Mouse (Mus musculus) left cerebral cortex, postnatal 36 days (tissue): Measurements from ENCODE around the gene Nrxn2. TPM values are rescaled to one million over a fixed set of nuclear protein-coding genes. Genes with fewer than 3 reads are reported as not detected.
A peak's percentile ranks its signal among the peaks of the same experiment; 100 is the strongest.

ENCODE experiments used
- DNase-seq, 2 experiments: peaks; one replicate each; pipeline ENCODE4 v3.0.0; 2021 to 2022; ENCODE audit warnings: low spot score in 2 of 2, mixed read lengths in 1 of 2
- intact Hi-C: fragments of 180-260 bp; cut with DNase I; formaldehyde crosslinking; loops from one replicate; pipeline ENCODE4 v1.15.1; 2025
- total RNA-seq, 2 experiments: library from RNA; stranded (reverse); gene quantifications; 2 replicates each; pipeline ENCODE4 v1.2.3; 2021

Nrxn2 gene
- total RNA-seq, 2 experiments from 2014 or later: 635 to 658 TPM

- peak; percentile 68 to 69 for DNase-seq
- intact Hi-C loops: loop anchor here (5.0 kb wide), 1 partner anchor 340 kb away; the partner anchor contains the start of gene Rps6ka4
These were observed 84.2 kb downstream of the Nrxn2 start for GRCm38 (mm10) chr19:6502543-6503319.

DNA sequence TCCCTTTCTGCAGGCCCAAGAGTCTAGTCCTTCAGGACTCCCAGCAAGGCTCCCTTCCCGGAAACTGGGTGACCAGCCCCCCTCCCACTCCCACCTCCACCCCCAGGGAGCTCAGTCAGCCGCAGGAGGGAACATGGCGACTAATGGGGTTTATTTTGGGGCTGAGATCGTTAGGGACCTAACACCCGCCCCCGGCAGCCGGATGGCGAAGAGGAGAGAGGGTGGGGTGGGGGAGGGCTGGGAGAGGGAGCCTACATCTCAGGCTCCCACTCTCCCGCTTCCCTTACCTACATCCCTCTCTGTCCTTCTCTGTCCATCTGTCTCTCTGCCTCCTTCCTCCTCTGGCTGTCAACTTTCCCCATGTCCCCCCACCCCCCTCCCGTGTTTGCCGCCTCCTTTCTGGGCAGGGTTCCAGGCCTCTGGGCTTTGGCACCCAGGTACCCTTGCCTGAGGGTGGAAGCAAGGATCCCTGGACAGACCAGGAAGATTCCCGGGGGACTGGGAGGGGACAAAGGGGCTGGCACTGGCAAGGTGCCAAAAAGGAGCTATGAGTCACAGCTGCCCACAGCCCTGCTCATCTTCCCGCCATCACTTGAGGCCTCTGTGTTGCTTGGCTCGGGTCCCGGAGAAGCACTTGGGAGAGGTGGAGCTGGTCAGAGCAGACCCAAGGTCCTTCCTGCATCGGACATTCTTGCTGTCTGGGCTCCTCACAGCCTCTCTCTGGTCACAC lies 85.6 kb downstream of the Nrxn2 start:
- intact Hi-C loops: loop anchor here (5.0 kb wide), 1 partner anchor 338 kb away; the partner anchor contains the start of gene Rps6ka4
- DNase-seq: peak; percentile 77 to 82

DNA sequence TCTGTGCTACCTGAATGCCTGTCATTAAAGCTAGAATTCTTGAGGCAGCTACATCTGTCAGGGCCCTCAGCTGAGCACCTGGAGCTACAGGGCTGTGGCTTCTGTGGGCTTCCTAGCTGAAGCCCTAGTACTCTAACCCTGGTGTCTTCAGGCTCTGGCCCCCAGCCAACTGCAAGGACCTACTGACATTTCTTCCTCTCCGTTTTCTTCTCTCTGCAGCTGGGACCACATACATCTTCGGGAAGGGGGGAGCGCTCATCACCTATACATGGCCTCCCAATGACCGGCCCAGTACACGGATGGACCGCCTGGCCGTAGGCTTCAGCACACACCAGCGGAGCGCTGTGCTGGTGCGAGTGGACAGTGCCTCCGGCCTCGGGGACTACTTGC lies 86.1 kb downstream of the Nrxn2 start:
- no peak for DNase-seq
- intact Hi-C loops: loop anchor here (5.0 kb wide), 1 partner anchor 338 kb away; the partner anchor contains the start of gene Rps6ka4

DNA sequence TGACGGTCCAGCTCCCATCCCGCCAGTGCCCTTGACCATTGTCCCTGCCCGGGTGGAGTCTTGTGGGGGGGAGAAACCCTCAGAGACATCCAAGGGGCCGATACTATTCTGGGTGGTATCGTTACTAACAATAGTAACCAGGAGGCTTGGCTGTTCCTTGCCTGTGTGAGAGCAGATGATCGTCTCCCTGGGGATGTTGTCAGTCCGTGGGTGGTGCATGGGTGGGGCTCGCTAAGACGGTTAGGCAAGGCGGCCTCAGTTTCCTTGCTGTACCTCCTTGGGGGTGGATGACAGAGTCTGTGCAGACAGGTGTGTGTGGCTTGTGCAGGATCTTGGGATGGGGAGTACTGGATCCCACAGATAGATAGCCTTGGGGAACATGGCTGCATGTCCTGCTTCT lies 88.9 kb downstream of the Nrxn2 start:
- DNase-seq: peak; percentile 59 to 80

DNA sequence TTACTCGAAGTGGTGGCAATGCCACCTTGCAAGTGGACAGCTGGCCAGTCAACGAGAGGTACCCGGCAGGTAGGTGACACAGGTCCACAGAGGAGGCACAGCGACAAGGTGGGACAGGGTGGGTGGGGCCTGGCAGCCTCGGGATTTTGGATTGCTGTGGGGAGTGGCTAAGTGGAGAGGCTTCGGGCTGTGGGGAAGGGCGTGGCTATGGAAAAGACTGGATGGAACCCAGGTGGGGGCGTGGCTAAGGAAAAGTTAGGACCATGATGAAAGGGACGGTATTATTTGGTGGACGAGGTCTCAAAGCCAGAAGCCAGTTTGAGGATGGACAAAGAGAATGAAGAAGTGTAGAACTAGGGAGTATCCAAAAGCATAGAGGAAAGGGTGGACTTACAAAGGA lies 91.3 kb downstream of the Nrxn2 start:
- DNase-seq: no peak
- intact Hi-C loops: no loop called here

More for the DNA sequence above, 88.9 kb downstream of the Nrxn2 start:
- intact Hi-C loops: no loop called here

DNA sequence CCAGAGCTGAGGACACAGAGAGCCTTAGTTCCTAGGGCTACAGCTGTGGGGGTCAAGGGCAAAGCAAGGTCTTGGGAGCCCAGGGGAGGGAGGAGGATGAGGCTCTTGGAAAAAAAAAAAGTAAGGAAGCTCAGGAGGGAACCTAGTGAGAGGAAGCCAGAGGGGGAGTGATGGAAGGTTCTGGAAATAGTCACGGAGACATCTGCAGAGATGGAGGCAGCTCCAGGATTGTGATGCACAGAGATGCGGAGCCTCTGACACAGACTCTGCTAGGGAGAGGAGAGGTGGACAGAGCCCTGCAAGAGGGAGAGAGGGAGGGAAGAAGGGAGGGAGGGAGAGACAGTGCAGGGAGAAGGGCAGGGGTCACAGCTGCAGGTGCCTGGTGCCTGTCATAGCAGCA lies 92.0 kb downstream of the Nrxn2 start:
- no peak for DNase-seq
- intact Hi-C loops: no loop called here

GRCm38 (mm10) chr19:6513389-6514139 lies 95.0 kb downstream of the Nrxn2 start:
- intact Hi-C loops: no loop called here
- DNase-seq: no peak

- DNase-seq: no peak
- intact Hi-C loops: no loop called here
These were observed 96.4 kb downstream of the Nrxn2 start for GRCm38 (mm10) chr19:6514940-6515339.

DNA sequence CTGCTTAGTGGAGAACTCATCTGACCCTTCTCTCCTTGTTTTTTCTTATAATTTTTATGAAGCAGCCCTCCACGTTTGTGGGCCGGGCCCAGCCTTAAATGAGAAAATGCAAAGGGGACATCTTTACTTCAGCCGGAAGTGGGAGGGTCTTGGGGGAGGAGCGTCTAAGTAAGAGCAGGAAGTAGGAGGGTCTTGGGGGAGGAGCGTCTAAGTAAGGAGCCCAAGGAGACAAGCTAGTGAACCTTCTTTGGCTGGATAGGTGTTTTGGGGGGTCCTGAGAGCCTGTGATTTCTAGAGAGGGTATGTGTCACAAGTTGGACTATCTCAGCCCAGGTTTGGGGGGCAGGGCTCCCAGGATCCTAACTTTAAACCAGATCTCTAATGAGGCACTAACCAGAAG lies 96.9 kb downstream of the Nrxn2 start:
- intact Hi-C loops: no loop called here
- no peak for DNase-seq

DNA sequence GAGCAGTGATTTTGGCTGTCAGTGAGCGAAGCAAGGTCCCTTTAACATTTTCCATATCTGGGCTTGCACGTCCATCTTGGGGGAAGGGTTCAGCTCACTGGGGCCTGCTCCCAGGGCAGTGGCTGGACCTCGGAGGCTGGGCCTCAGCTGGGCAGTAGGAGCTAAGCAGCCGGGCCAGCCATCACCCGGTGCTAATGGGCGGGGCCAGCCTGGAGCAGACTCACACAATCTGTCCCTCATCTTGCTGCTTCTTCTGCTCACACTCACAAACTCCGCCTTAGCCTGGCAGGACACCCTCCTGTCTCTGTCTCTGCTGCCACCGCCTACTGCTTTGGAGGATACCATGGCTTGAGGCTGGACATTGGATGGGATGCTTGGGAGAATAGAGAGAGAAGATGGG lies 97.6 kb downstream of the Nrxn2 start:
- intact Hi-C loops: no loop called here
- DNase-seq: no peak

DNA sequence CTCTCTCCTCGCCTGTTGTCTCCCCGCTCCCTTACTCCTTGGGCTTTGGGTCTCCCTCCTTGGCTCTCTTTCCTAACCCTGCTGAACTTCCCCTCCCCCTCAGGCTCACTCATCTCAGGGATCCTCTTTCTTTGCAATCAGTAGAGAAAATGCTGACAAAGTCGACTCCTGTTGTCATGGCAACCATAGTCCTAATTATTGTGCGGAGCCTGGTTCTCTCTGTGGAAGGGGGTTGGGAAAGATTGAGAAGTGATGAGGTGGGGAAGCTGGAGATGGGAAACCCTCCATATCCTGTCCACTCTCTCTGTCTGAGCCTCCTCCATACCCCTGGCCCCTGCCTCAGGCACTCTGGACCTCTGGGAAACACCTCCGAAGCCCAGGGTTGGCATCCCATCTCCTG lies 100.1 kb downstream of the Nrxn2 start:
- no peak for DNase-seq
- intact Hi-C loops: no loop called here

DNA sequence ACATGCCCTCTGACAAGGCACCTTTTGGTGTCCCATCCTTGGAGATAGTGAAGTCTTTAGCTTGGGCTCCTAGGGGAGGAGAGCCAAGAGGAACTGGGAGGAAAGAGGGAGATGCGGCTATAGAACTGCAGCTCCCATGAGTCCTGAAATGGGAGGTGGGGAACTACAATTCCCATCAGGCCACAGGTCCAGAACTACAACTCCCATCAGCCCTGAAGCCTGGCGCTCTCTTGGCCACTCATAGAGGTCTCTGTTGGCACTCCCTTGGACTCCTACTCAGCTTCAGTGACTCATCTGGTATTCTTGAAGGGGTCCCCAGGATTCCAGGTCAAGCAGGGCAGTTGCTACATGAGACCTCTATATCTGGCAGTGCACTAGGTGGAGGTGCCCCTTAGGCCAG lies 101.0 kb downstream of the Nrxn2 start:
- DNase-seq: no peak
- intact Hi-C loops: no loop called here

GRCm38 (mm10) chr19:6521630-6522029 lies 103.1 kb downstream of the Nrxn2 start:
- DNase-seq: no peak
- intact Hi-C loops: no loop called here

- no peak for DNase-seq
- intact Hi-C loops: no loop called here
These were observed 103.8 kb downstream of the Nrxn2 start for GRCm38 (mm10) chr19:6522289-6522688.

GRCm38 (mm10) chr19:6525023-6525422 lies 106.5 kb downstream of the Nrxn2 start:
- DNase-seq: no peak
- intact Hi-C loops: no loop called here

DNA sequence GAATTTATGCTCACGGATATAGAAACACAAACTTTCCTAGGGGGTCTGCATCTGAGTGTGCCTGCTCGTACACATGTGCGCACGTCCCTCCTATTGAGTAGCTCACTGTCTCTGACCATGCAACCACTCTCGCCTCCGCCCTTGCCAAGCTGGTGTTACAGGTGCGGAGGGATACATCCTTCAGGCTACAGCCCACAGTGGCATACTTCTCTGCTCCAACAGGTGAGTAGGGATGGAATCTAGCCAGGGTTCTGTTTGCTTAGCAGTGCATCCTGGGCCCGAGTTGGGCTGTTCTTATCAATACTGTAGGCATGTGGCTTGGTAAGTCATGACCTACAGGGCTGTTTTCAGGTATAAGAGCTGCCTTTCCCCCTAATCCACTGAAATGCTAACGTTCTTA lies 107.5 kb downstream of the Nrxn2 start:
- intact Hi-C loops: no loop called here
- no peak for DNase-seq

- no peak for DNase-seq
- intact Hi-C loops: no loop called here
These were observed 108.9 kb downstream of the Nrxn2 start for GRCm38 (mm10) chr19:6527439-6527838.

DNA sequence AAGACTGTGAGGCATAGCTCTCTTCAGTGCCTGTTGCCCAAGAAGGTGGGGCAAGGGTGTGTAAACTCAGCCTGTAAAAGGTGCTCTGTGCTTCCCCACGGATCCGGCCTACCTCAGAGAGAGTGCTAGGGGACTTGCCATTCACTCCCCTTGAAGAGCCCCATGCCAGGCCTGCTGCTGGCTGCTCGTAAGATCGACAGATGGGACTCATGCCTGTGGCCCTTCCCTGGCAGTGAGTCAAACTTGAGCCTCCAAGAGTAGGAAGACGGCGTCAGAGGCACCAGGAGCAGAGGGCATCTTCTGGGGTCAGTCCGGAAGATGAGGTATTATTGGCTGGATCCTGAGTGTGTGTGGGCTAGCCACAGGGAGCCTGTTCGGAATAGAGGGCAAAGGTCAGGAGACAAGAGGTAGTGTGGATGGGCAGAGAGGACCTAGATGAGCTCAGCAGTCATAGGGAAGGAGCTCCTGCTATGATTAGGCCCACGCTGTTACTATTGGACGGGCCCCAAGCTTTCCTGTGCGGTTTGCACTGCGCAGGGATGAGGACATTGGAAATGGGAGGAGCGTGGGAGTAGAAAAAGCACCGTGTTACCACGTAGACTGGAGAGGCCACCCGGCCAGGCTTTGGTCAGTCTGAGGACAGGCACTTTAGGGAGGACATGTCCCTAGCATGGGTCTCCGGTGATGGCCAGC lies 109.5 kb downstream of the Nrxn2 start:
- intact Hi-C loops: no loop called here
- DNase-seq: no peak

DNA sequence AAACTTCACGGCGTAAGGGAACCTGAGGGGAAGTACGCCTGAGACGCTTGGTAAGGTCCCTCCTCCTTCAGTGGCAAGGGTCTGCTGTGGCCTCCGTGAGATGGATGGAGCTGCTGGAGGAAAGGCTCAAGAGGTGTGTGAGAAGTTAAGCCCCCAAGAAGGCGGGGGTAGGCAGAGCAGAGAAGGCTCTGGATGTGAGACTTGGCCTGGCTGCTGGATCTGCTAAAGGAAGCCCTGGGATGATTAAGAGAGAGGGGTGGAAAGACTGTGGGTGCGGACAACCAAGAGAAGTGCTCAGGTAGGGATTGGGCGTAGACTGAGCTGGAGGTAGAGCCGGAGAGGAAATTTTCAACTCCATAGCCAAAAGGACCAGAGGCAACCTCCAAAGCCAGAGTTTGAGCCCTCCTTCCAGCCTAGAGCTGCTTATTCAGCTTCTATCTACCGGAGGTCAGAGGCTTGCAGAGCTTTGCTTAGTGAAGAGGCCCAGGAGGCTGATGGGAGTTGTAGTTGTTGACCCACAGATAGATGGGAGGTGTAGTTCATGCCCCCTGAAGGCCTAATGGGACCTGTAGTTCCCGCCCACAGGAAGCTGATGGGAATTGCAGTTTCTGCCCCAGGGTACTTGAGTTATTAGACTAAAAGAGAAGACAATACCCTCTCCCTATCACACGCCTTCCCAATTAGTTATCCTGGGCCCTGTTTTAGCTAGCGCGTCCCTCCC lies 110.9 kb downstream of the Nrxn2 start:
- DNase-seq: no peak
- intact Hi-C loops: no loop called here
